Mouse (Mus musculus) olfactory bulb, adult 2 months (tissue): ENCODE data around the gene Gpr83. TPM values are rescaled to one million over a fixed set of nuclear protein-coding genes. Genes with fewer than 3 reads are reported as not detected.

ENCODE experiments used
- H3K27ac ChIP-seq: fragments of 200-500 bp; 2 replicates; pipeline ENCODE4 v1.5.1; 2012; ENCODE audit warnings: low read depth, low read length; ENCODE audit not compliant: insufficient read depth
- H3K4me1 ChIP-seq: fragments of 200-500 bp; 2 replicates; pipeline ENCODE4 v1.6.1; 2012; ENCODE audit warnings: low read length; ENCODE audit not compliant: control insufficient read depth, insufficient read depth
- H3K4me3 ChIP-seq: fragments of 200-500 bp; 2 replicates; pipeline ENCODE4 v1.5.1; 2012; ENCODE audit warnings: mild to moderate bottlenecking, low read depth, low read length, moderate library complexity; ENCODE audit not compliant: insufficient read depth
- CTCF ChIP-seq: fragments of 200-500 bp; IDR thresholded peaks from 2 replicates; pipeline ENCODE4 v1.5.1; 2012; ENCODE audit warnings: low read depth, mild to moderate bottlenecking, low read length, moderate library complexity; ENCODE audit not compliant: insufficient read depth
- POLR2A ChIP-seq: fragments of 200-500 bp; IDR thresholded peaks from 2 replicates; pipeline ENCODE4 v1.6.1; 2012; ENCODE audit warnings: mild to moderate bottlenecking, low read depth, low read length, moderate library complexity; ENCODE audit not compliant: insufficient read depth
- WGBS: fragments of 180-500 bp; shearing (Covaris S2); methylation state at CpG from one replicate; pipeline ENCODE4 v1.1.7; 2018; 5-methylcytosine and 5-hydroxymethylcytosine counted together
- polyA plus RNA-seq: library from polyadenylated mRNA; stranded (reverse); fragments of >200 nt; gene quantifications from 2 replicates; pipeline ENCODE4 v1.2.4, GENCODE M21; 2012; ENCODE audit warnings: low replicate concordance; ENCODE audit not compliant: missing spikeins, insufficient read depth, insufficient read length

Gpr83 gene
- polyA plus RNA-seq, 1 experiment: not detected

GRCm38 (mm10) chr9:14858782-14859181 is 1.2 kb upstream of the Gpr83 start:
- Histone ChIP-seq H3K4me3 (no peak overlapping the region), H3K4me1 (peaks cover 18% of the 10 kb centered on the region), H3K27ac (no peak overlapping the region)
- no peak for TF ChIP-seq POLR2A
- TF ChIP-seq CTCF: no peak
- WGBS: 96% methylated on average over 3 of the region's 3 CpGs

- H3K27ac ChIP-seq: no peak overlapping the region
Observed at GRCm38 (mm10) chr9:14863126-14863525, 3.1 kb downstream of the Gpr83 start.

GRCm38 (mm10) chr9:14864726-14865125 is 4.7 kb downstream of the Gpr83 start:
- Histone ChIP-seq H3K4me1 (peaks cover 17% of the 10 kb centered on the region), H3K4me3 (no peak overlapping the region), H3K27ac (no peak overlapping the region)
- TF ChIP-seq POLR2A (no peak), CTCF (no peak)
- 88% methylated on average over 9 of the region's 9 CpGs for WGBS

More at GRCm38 (mm10) chr9:14863126-14863525, 3.1 kb downstream of the Gpr83 start:
- Histone ChIP-seq H3K4me3 (no peak overlapping the region), H3K4me1 (peaks cover 17% of the 10 kb centered on the region)
- 89% methylated on average over 3 of the region's 3 CpGs for WGBS
- TF ChIP-seq CTCF: no peak

- Histone ChIP-seq H3K4me3 (no peak overlapping the region), H3K4me1 (peaks cover 9% of the 10 kb centered on the region), H3K27ac (no peak overlapping the region)
- WGBS: 35% methylated on average over 7 of the region's 7 CpGs
- TF ChIP-seq POLR2A (no peak), CTCF (no peak)
Observed at GRCm38 (mm10) chr9:14866957-14867356, 6.9 kb downstream of the Gpr83 start.

GRCm38 (mm10) chr9:14868326-14868725 is 8.3 kb downstream of the Gpr83 start:
- H3K4me1 ChIP-seq: peaks cover 10% of the 10 kb centered on the region; the same call in 1 of the 2 replicates
- no peak overlapping the region for H3K4me3 ChIP-seq
- 97% methylated on average over 8 of the region's 8 CpGs for WGBS
- no peak for TF ChIP-seq POLR2A
- TF ChIP-seq CTCF: no peak
- no peak overlapping the region for H3K27ac ChIP-seq

- peaks cover 10% of the 10 kb centered on the region; the same call in 1 of the 2 replicates for H3K4me1 ChIP-seq
- WGBS: 98% methylated on average over 2 of the region's 2 CpGs
- H3K4me3 ChIP-seq: no peak overlapping the region
- no peak overlapping the region for H3K27ac ChIP-seq
- TF ChIP-seq POLR2A: no peak
- no peak for TF ChIP-seq CTCF
Observed at GRCm38 (mm10) chr9:14870377-14870776, 10.4 kb downstream of the Gpr83 start.

- Histone ChIP-seq H3K27ac (no peak overlapping the region), H3K4me1 (peaks cover 10% of the 10 kb centered on the region; the same call in 1 of the 2 replicates), H3K4me3 (no peak overlapping the region)
- TF ChIP-seq POLR2A: no peak
- no peak for TF ChIP-seq CTCF
- 87% methylated on average over 10 of the region's 10 CpGs for WGBS
Observed at GRCm38 (mm10) chr9:14870802-14871201, 10.8 kb downstream of the Gpr83 start.

GRCm38 (mm10) chr9:14871536-14871935 is 11.5 kb downstream of the Gpr83 start:
- peaks cover 10% of the 10 kb centered on the region; the same call in 1 of the 2 replicates for H3K4me1 ChIP-seq
- no peak overlapping the region for H3K4me3 ChIP-seq
- H3K27ac ChIP-seq: no peak overlapping the region
- TF ChIP-seq CTCF: no peak
- no peak for TF ChIP-seq POLR2A
- WGBS: 74% methylated on average over 3 of the region's 3 CpGs

GRCm38 (mm10) chr9:14872181-14872930 is 12.3 kb downstream of the Gpr83 start:
- Histone ChIP-seq H3K4me3 (no peak overlapping the region), H3K27ac (no peak overlapping the region), H3K4me1 (peaks cover 8% of the 10 kb centered on the region; the same call in 1 of the 2 replicates)
- TF ChIP-seq POLR2A (no peak), CTCF (no peak)
- WGBS: 46% methylated on average over 17 of the region's 17 CpGs
